Mouse (Mus musculus): Measurements from ENCODE around the gene Hnf1b.

Hnf1b gene

DNA sequence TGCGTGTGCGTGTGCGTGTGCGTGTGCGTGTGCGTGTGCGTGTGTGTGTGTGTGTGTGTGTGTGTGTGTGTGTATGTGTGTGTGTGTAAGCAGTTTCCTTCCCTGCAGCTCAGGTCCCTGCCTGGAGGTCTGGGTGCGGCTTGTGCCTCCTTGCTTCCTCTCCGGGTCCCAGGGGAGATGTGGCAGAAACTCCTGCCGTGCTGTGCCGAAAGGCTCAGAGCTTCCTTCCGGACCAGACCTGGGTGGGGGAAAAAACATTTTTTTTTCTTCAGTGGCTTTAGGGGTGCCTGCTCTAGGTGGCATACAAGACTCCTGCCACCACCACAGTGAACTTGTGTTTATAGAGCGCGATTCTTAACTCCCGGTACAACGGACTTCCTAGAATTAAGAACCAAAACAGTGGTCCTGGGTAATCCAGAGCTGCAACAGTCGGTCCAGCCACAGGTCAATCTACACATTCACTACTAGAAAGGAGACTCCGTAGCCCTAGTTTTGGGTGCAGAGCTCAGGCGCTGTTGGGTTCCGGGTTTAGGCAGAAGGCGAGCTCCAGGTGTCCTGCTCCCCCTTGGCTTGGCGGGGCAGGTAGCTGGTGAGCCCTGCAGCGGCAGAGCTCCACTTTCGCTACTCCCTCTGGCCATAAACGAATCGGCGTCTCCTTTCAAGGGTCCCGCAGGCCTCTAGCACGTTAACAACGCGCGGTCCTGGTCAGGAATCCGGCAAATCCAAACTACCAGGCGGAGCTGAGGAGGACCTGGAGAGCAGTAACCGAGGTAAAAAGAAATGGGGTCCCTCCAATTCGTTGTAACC lies at the start of gene Hnf1b:
TSS of gene Hnf1b (plus strand) at position 535 of the 807 bp plus-strand sequence.
- DNase-seq (ENCODE audit: low spot score): peak; percentile 39

DNA sequence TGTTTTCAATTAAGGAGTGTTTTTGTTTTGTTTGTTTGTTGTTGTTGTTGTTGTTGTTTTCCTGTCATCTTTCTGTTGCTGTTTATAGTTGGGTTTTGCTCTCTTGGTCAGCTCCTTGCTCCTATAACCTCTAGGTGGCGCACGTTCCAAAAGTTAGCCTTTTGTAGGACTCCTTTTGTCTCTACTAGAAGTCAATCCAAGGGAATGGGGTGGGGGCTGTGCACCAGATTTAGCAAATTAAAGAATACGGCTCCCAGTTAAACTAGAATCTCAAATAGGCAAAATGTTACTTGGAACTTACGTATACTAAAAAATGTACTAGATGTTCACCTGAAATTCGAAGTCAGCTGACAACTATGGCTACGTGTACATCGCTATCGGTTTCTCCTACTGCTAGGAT lies 47.7 kb upstream of the Hnf1b start:
- peak; percentile 78 for DNase-seq (ENCODE audit: low spot score)

DNA sequence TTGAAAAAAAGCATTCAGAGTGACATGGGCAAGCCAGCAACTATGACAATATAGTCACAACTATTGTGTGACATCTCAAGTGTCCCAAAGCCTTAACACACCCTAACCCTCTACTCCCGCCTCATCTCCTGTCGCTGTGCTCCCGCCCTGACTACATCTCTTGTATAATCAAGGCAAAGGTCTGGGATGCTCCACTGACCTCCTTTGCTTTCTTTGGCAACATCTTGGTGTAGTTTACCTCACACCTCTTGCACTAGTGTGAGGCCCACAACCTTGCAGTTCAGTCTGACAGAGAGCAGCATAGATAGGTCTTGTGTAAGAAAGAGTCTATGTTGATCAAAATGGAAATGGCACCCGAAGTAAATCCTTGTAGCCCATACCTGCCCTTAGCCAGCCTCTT lies 47.3 kb upstream of the Hnf1b start:
- DNase-seq (ENCODE audit: low spot score): no peak

DNA sequence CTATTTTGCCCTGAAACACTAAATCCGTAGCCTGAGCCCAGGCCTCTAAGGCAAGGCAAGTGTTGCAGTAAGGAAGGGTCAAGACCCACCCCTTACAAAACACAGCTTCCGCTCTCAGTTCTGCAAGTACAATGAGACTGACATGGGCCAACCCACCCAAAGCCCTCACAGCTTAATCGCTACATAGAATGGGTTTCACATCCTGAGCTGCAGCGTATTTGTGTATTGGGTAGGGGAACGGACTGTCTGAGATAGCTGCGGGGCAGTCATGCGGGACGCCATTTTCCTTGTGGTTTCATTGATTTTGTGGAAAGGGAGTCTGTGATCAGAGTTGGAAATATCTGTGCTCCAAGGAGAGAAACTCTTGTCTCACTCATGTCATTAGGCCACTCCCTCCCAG lies 39.4 kb upstream of the Hnf1b start:
- DNase-seq (ENCODE audit: low spot score): no peak

DNA sequence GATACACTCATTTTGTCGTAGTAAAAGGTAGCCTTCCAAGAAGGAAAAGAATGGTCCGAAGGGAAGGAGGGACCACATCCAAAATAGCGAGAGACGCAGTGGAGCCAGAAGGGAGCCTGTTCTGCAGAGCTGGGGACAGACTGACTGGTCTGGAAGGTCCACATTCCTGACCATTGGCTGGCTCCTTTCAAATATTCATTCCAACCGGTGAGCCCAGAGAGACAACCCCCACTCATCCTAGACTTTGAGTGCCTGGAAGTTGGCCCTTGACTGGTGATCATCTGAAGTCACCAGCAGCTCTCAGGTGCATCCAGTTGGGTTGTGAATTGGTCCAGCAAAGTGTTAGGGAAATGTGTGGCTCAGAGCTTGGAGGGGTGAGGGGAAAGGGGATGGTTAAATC lies 34.7 kb upstream of the Hnf1b start:
- no peak for DNase-seq (ENCODE audit: low spot score)

DNA sequence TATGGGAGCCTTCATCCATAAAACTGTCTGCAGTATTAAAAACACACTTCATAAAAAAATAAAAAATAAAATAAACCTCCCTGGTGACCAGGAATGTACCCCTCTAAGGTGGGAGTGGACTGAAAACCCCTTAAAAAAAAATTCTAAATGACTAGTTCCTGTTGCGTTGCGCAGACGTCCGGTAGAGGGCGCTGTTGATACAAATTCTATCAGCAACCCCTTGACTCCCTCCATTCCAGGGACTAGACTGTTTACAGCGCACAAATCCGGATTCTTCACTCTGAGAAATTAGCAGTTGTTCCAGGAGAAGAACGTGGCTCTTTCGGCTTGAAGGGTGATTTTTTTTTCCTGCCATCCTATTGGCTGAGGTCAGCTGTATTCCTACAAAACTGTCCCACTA lies 34.2 kb upstream of the Hnf1b start:
- peak; percentile 74 for DNase-seq (ENCODE audit: low spot score)

DNA sequence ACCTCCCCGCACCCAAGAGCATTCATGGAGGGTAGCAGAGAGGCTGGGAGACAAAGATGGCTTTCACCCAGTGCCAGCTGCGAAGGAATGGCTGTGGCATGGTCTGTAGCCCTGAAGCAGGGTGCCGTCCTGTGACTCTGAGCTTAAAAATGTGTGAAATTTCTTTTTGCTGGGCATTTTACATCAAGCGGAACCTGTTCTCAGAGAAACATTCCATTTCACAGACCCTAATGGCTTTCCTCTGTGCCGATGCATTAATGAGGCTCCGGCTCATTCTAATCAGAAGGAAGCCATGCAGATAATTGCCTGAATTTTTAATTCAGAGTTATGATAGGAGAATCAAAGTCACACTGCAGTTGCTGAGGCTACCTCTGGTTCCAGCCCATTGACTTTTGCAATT lies 32.8 kb upstream of the Hnf1b start:
- DNase-seq (ENCODE audit: low spot score): no peak

DNA sequence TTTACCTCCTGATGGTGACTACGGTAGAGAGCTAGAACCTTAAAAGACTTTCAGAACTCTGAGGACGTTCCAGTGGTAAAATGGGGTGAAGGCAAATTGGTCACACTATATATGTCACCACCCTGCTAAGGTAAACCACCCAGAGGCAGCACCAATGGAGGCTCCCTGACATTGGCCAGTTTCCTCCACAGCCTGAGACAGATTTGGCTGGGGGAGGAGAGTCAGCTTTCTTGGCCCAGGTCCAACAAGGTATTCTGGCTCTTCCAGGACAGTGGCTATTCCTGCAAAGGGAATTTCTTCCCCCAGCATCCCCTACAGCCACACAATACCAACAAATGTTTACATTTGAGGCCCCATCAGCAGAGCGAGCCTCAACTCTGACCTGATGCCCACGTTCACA lies 31.9 kb upstream of the Hnf1b start:
- DNase-seq (ENCODE audit: low spot score): no peak

DNA sequence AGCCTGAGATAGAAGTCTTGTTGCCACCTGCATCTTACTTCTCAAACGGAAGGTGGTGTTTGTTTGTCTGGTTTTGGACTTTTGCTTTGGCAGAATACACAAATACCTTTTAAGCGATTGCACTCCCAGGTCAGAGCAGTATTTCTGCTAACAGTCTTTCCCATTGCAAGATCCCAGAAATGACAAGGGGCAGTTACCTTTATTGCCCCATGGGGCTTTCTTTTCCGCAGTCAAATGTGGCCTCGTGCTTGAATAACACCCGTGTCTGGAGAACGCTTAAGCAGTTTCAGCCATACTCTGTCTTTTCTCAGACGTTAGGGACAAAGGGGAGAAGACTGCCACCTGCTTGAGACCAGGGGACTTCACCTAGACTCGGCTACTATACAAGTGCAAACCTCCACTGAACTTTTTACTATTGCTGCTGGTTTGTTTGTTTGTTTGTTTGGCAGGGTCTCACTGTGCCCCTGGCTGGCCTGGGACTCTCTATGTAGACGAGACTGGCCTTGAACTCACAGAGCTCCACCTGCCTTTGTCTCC lies 31.2 kb upstream of the Hnf1b start:
- no peak for DNase-seq (ENCODE audit: low spot score)

DNA sequence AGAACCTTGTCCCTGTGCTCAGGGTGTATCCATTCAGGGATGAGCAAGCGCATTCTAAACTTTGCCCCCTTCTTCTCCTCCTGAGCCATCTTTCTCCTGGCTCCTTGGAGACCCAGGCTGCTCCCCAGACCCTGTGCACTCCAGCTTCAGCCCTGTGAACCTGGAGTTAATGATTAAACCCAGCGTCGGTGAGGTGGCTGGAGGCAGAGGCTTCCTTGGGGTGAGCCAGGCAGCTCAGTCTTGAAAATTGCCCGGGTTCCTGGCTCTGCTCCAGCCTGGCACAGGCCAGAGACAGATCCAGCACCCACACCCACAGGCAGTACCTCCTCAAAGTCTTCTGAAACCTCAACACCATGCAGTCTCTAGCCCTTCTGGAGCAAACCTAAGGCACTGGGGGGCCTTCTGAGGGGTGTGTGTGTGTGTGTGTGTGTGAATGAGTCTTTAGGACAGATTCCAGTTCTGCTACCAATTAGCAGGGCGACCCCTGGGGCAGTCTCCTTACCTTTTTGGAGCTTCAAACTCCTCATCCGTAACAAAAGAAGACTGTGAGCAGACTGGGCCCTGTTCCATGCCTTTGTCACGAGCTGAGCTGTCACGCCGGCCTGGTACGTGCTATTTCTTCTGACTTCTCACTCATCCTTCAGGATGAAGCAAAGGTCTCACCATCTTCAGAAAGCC lies 29.9 kb upstream of the Hnf1b start:
- no peak for DNase-seq (ENCODE audit: low spot score)

DNA sequence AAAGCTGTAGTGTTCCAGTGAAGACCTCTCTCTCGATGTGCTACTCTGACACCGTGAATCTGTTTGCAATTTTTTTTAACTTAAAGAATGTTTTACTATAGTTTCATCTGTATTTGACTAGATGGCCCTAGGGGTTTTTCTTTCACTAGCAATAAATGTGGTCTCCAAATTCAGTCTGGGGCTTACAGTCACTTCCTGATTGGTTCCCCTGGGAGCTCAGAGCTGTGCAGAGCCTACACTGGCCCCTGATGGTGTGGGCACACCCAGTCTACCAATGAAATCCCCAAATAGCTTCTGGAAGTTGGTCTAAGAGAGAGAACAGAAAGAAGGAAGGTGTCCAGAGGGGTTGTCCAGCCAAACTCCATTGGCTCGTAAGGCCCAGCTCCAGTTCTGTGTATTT lies 23.7 kb upstream of the Hnf1b start:
- no peak for DNase-seq (ENCODE audit: low spot score)

DNA sequence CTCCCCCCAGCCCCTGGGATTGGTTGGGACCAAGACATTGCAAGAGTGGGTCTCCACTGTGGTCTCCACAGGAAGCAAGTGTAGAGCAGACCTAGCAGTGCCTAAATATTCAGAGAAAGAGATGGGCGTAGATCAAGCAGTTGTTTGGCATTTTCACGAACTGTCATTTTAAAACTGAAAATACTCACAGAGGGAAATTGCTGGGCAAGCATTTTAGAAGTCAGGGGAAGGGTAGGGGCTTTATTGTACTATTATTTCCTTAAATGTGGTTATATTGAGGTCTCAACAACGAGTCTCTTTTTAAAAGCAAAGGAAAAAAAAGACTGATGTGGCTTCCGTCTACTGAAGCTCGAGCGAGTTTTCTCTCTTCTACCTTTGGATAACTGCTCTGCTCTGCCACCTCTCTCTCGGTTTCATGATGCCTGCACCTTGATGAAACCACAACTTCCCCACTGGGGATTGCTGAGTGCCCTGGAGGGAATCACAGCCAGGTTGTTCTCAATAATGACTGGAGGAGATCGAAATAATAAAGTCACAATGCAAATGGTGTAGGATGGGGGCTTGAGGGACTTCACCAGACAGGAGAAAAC lies 21.2 kb upstream of the Hnf1b start:
- no peak for DNase-seq (ENCODE audit: low spot score)

DNA sequence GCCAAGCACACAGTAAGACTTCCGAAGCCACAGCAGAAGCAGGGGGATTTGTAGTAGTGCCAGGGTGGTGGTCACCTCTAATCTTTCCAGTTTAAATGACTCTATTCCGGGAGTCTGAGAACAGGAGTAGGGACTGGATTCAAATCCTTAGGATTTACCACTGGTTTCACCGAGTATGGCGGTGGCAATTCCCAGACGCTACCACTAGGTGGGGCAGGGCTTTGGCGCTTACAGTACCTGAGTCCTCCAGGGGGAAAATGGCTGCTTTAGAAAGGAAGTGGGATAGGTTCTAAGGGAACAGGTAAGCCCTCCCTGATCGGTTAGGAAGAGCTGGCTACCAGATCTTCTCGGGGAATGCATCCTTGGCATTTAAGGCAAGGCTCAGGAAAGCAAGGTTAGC lies 17.5 kb upstream of the Hnf1b start:
- peak; percentile 75 for DNase-seq (ENCODE audit: low spot score)

DNA sequence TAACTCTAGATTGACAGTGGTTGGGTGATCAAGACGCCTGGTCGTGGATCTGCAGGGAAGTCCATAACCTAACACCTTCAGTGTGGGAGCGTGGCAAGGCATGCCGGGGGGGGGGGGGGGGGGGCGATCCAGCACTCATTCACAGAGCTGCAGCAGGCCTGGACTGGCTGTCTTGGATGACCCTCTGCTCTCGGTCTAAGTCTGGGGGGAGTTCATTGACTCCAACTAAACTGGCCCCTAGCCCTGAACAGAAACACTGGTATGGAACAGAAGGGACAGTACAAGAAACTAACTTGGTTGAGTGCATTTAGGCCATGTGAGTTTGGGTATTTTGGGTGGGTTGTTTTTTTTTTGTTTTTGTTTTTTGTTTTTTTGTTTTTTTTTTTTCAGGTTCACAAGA lies 16.3 kb upstream of the Hnf1b start:
- no peak for DNase-seq (ENCODE audit: low spot score)

DNA sequence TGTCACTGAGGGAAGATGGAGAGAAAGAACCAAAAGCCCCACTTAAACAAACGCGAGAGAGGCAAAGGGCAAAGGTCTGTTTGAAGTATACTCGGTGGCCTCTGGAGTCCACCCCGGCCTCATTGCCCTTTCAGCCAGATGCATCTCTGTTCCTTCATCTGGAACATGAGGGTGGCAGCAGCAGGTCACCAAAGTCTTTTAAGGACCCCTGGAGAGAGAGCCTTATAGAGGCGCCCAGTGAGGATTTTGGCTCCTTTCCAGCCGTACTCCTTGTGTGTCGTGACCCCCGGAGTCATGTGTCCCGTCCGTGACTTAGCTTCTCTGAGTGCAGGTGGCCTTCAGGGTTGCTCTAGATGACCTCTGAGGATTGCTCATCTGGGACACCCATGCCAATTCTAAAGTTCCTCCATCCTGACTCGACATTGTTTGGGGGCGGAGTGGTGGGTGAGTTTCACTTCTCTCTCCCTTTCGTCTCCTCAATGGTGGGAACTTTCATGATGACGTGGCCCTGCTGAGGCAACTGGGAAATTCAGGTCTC lies 15.8 kb upstream of the Hnf1b start:
- no peak for DNase-seq (ENCODE audit: low spot score)

DNA sequence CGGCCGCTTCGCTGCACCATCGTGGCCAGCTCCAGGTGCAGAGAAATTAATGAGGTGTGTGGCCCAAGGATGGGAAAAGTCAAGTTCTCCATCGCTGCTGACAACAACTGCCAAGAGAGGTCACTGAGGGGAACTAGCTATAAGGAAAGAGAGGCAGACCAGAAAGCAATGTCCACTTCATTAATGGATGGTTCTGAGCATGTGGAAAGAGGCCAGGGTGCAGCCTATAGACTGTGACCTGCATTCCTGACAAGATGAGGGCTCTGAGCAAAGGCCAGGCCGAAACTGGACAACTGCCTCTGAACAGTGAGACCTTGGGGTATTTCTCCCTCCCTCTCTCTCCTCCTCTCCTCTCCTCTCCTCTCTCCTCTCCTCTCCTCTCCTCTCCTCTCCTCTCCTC lies 10.4 kb upstream of the Hnf1b start:
- no peak for DNase-seq (ENCODE audit: low spot score)

DNA sequence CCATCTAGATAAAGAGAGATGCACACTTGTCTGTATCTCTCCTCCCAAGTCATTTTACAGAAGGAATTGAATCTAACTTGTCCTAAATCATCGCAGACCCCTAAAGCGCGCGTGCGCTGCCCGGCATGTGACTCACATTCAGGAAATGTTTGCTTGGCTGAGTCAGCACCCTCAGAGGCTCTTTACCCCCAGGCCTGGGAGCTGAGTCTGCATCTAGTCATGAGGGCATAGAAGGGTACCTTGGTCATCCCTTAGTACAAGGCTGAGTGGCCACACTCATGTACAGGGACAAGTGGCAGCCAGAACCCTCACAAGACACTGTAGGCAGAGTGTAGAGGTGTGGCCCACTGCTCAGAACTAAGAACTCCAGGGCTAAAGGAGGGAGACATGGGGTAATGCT lies 6.3 kb upstream of the Hnf1b start:
- DNase-seq (ENCODE audit: low spot score): no peak

DNA sequence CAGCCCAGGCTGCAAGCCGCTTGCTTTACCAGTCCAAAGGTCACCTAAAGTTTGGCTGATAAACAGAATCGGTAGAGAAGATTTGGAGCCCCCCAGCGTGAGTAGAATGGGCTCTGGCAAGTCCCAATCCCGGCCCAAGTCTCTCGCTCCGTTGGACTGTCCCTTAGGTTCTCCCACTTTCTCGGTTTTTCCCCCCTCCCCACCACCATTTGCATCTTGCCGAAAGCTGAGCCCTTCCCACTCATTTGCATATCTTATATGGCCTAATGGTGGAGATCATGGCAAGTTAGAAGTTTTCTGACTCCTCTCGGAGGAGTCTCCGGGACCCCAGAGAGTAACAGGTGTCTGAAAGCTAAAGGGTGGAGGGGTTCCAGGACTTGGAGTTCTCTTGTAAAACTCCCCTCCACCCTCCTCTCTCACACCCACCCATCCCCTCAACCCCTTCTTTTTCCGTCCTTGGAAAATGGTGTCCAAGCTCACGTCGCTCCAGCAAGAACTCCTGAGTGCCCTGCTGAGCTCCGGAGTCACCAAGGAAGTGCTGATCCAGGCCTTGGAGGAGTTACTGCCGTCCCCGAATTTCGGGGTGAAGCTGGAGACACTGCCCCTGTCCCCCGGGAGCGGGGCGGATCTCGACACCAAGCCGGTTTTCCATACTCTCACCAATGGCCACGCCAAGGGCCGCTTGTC lies 866 bp downstream of the Hnf1b start:
- no peak for DNase-seq (ENCODE audit: low spot score)

DNA sequence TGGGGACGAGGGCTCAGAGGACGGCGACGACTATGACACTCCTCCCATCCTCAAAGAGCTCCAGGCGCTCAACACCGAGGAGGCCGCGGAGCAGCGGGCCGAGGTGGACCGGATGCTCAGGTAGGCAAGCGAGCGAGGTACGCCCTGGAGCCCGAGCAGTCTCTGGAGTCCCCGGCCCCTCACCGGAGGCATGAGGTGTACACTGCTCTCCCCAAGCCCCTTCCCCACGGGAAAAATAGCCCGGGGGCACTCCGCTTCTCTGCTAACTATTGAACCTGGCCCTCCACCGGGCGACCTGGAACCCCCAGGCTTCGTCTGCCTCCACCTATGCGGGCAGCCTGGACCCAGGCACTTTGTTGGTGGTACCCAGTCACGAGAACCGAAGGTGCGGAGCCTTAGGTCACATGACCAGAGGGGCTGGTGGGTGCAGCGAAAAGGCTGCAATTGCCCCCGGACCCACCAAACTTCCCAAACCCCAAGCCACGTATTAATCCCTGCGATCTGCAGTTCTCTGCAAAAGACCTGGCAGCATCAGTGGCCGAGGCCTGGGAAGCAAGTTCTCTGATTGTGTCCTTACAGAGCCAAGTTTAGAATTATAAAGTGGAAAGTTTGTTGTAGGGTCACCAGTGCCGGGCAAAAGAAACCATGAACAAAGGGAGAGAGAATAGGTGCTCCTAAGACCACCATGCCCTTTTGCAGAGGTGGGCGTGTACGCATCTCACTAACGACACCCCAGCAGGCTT lies 1.6 kb downstream of the Hnf1b start:
- DNase-seq (ENCODE audit: low spot score): peak; percentile 43

DNA sequence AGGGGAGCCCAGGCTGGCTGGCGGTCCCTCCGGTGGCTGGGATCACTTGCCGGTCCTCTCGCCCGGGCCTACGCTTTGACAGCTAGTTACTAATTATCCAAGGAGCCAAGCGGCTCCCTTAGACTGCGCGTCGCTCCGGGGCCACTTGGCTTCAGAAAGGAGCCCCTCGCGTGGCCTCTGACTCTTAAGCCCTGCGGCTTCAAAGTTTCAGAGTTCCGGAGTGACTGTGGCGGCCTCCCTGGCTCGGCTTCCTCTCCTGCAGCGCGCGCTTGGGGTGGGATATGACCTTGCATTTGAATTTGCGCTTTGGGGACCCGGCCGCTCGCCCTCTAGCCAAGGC lies 2.1 kb downstream of the Hnf1b start:
- peak; percentile 62 for DNase-seq (ENCODE audit: low spot score)

DNA sequence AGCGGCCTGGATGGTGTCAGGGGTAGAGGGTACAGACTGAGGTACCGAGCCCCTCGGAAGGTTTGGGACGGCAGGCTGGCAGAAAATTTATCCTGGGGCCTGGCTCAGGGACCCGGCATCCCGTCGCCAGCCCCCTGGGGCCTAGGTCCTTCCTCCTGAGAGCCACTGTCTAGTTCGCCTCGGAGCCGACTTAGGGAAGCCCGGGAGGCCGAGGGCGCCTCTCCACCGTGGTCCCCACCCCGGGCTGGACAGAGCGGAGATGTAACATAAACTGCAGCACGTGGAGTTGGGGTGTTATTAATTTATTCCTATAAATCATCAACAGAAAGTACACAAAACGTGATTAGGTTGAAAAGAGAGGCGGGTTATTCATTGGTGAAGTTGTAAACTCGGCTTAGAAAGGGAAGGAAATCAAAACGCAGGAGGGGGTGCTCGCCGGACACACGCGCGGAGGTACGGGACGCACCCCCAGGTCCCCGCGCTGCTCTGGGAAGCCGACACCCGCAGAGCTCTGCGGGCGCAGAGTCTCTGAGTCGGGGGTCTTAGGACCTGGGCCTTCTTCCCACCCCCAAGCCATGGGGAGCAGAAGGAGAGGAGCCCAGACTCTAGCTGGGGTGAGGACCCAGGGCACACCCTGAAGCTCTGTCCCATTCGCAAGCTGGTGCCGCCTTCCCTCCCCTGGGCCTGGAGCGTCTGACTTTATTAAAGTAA lies 2.8 kb downstream of the Hnf1b start:
- DNase-seq (ENCODE audit: low spot score): peak; percentile 41
